Mouse (Mus musculus) left cerebral cortex, adult 2 months (tissue): ENCODE results near the gene Rnf149. TPM values are rescaled to one million over a fixed set of nuclear protein-coding genes. Genes with fewer than 3 reads are reported as not detected.
"Not testable (repeated sequence)": the region's sequence is repeated elsewhere in the genome, so short reads cannot be mapped to it uniquely, and the experiment has no call there.

ENCODE experiments used
- DNase-seq, 2 experiments: peaks; one replicate each; pipeline ENCODE4 v3.0.0; 2021 to 2022; ENCODE audit warnings: low spot score in 2 of 2, mixed read lengths in 1 of 2; ENCODE audit errors: extremely low spot score in 1 of 2
- H3K27ac ChIP-seq: fragments of 200-600 bp; 2 replicates; pipeline ENCODE4 v1.8.1; 2022
- H3K4me3 ChIP-seq: fragments of 200-600 bp; 2 replicates; pipeline ENCODE4 v1.8.1; 2022
- CTCF ChIP-seq: fragments of 200-600 bp; IDR thresholded peaks from 2 replicates; pipeline ENCODE4 v1.8.1; 2022; ENCODE audit warnings: antibody characterized with exemption, mild to moderate bottlenecking, moderate library complexity
- intact Hi-C: fragments of 180-260 bp; cut with DNase I; formaldehyde crosslinking; loops from one replicate; pipeline ENCODE4 v1.15.1; 2025
- total RNA-seq, 2 experiments: library from RNA; stranded (reverse); gene quantifications; 2 replicates each; pipeline ENCODE4 v1.2.3; 2021

Gene Rnf149
- total RNA-seq, 2 experiments from 2014 or later = 30.8 to 30.9 TPM

DNA sequence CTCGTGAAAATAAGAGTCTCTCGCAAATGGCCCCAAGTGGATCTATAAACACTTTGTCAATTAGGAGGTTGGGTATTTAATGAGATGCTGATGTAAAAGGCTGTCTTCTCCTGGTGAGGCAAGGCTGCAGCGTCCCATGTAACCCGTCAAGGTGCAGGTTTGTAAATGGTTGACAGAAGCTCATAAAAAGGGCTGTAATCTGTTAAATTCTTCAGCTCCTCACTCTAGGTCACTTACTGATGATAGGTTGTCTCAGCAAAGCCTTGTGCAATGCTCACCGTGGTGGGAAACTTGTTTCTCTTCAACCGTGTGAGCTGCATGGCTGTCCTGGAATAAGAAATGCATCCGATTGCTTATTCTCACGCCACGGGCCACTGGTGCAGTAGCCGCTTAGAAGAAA lies 16.6 kb upstream of the Rnf149 start:
- no peak for DNase-seq
- intact Hi-C loops = loop anchor here (10.0 kb wide), 1 partner anchor 281 kb away; no protein-coding TSS in a partner anchor
- Histone ChIP-seq H3K27ac (no peak overlapping the region), H3K4me3 (no peak overlapping the region)
- TF ChIP-seq CTCF = no peak

DNA sequence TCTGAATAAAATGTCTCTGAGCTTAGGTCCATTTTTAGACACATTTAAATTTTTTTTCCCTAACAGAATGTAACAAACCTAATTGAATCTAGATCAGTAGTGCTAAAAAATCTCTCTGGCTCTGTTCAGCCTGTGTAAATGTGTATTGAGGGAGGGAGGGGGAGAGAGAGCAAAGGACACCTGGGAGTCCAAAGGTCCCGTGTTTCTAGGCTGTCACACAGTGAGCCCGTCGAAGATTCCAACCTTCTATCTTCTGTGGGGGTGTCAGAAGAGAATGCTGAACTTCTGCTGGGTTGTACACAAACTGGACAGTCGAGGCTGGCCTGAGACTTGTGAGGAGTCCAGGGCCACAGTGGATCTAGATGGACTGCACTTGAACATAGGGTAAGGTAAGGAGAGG lies 14.9 kb upstream of the Rnf149 start:
- no peak for TF ChIP-seq CTCF
- Histone ChIP-seq H3K27ac (no peak overlapping the region), H3K4me3 (no peak overlapping the region)
- no peak for DNase-seq
- intact Hi-C loops = loop anchor here (10.0 kb wide), 1 partner anchor 283 kb away; no protein-coding TSS in a partner anchor

DNA sequence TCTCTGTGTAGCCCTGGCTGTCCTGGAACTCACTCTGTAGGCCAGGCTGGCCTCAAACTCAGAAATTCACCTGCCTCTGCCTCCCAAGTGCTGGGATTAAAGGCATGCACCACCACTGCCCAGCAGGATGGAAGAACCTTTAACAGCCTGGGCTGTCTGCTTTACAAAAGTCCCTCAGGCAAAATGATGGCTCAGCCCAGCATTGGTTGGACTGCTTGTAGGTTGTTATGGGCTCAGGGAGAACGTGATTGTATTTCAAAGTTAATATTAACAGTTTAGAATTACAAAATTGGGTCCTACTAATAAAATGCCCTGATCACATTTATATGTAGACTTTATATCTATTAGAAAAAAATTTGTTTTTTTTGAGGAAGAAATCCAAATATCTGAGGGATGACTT lies 14.4 kb upstream of the Rnf149 start:
- H3K4me3 ChIP-seq, H3K27ac ChIP-seq, DNase-seq: not testable (repeated sequence)
- intact Hi-C loops = loop anchor here (10.0 kb wide), 1 partner anchor 283 kb away; no protein-coding TSS in a partner anchor

DNA sequence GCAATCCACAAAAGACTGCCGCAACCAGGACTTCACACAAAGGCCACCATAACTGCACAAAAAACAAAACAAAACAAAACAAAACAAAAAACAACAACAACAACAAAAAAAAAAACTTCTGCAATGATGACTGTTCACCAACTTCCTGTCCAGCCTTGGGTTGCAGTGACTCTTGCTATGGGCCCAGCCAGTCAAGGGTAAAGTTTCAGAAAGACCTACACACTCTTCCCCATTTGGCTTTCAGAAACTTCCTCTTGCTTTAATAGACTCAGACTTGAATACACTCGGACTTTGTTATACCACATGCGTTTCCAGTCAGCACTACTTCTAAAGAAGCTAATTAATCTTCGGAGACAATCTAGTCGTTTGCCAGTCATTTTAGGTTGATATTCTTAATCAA lies 13.0 kb upstream of the Rnf149 start:
- intact Hi-C loops = loop anchor here (10.0 kb wide), 1 partner anchor 285 kb away; no protein-coding TSS in a partner anchor
- TF ChIP-seq CTCF = no peak

DNA sequence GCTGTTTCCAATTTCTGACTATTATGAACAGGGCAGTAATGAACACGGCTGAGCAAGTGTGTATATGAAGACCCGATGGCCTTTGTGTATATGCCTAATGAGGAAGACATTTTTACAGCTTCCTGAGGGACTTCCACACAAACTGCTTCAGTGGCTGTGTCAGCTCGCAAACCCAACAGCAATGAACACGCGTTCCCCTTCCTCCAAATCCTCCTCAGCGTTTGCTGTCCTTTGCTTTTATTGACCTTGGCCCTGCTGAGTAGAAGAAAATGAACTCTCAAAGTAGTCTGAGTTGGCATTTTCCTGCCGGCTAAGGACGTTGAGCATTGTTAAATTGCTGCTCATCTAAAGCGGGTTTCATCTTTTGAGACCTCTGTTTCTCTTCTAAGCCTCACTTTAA lies 8.2 kb upstream of the Rnf149 start:
- DNase-seq = no peak
- TF ChIP-seq CTCF = no peak
- intact Hi-C loops = no loop called here
- H3K4me3 ChIP-seq = no peak overlapping the region
- H3K27ac ChIP-seq = no peak overlapping the region

More for the DNA sequence above, 13.0 kb upstream of the Rnf149 start:
- DNase-seq = no peak
- Histone ChIP-seq H3K27ac (no peak overlapping the region), H3K4me3 (no peak overlapping the region)

DNA sequence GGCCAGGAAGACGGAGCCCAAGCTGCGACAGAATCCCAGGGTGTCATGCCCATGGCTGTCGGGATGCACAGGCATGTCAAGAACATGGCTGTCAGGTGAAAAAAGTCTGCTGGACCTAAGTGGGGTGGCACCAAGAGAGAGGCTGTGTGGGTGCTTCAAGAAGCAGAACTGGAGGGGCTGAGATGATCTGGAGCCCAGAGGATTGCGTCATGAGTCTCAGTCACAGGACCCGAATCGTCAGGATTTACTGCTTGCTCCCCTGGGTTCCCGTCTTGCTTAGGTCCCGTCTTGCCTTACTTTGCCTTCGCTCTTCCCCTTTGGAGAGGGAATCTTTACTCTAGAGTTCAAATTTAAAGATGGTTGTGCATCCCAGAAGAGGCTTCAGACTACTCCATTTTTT lies 6.0 kb upstream of the Rnf149 start:
- Histone ChIP-seq H3K4me3 (no peak overlapping the region), H3K27ac (no peak overlapping the region)
- intact Hi-C loops = no loop called here
- DNase-seq = no peak
- no peak for TF ChIP-seq CTCF

DNA sequence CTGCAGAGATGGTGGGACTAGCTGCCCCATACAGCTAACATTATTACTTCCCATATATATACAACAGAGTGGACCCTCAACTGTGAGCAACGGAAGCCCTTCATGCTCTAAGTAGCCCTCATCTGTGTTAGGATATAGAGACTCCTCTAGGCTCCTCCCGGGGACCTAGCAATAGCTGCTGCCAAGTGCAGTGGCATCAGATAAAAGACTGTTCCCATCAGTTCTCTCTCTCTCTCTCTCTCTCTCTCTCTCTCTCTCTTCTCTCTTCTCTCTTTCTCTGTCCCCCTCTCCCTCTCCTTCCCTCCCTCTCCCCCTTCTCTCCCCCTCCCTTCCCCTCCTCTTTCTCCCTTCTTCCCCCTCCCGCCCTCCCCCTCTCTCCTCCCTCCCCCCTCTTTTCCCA lies 4.0 kb upstream of the Rnf149 start:
- Histone ChIP-seq H3K27ac (no peak overlapping the region), H3K4me3 (no peak overlapping the region)
- no peak for TF ChIP-seq CTCF
- intact Hi-C loops = no loop called here
- DNase-seq = no peak

DNA sequence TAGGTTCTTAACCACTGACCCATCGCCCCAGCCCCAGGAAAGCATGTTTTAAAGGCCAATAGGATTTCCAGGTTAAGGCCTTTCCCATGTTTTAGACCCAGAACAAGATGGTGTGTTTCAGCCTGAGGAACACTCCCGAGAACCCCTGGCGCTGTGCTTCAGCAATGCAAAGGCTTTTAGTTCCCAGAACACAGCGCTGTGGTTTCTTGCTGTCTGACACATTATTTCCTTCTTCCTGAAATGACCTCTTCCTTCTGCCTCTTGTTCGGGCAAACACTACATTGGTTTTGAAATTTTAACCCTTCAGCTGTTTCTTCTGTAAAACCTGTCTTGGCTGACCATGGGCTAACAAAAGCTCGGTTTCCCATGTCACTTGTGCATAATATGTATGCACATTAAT lies 1.9 kb upstream of the Rnf149 start:
- intact Hi-C loops = loop anchor here (5.0 kb wide), 1 partner anchor 73 kb away; the partner anchor contains the start of gene Creg2
- DNase-seq = no peak
- no peak overlapping the region for H3K4me3 ChIP-seq
- TF ChIP-seq CTCF = no peak
- no peak overlapping the region for H3K27ac ChIP-seq

DNA sequence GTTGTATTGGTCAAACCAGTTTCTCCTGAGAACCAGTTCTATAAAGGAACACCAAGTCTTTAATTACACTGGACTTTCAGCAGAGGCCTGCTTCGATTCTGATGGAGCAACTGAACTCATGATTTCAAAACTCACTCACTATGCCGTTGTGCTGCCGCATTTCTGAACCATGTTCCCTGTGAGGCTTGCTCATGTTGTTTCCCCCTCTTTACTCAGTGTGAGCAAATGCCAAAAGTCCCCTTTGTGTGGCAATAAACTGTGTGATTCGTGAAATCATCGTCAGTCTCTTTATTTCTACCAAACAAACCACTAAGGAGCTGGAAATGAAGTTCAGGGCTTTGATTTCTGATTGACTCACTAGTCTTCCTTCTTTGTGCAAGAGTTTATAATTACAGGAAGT lies 1.2 kb upstream of the Rnf149 start:
- no peak for DNase-seq
- TF ChIP-seq CTCF = no peak
- Histone ChIP-seq H3K4me3 (no peak overlapping the region), H3K27ac (no peak overlapping the region)
- intact Hi-C loops = loop anchor here (5.0 kb wide), 1 partner anchor 74 kb away; the partner anchor contains the start of gene Creg2

DNA sequence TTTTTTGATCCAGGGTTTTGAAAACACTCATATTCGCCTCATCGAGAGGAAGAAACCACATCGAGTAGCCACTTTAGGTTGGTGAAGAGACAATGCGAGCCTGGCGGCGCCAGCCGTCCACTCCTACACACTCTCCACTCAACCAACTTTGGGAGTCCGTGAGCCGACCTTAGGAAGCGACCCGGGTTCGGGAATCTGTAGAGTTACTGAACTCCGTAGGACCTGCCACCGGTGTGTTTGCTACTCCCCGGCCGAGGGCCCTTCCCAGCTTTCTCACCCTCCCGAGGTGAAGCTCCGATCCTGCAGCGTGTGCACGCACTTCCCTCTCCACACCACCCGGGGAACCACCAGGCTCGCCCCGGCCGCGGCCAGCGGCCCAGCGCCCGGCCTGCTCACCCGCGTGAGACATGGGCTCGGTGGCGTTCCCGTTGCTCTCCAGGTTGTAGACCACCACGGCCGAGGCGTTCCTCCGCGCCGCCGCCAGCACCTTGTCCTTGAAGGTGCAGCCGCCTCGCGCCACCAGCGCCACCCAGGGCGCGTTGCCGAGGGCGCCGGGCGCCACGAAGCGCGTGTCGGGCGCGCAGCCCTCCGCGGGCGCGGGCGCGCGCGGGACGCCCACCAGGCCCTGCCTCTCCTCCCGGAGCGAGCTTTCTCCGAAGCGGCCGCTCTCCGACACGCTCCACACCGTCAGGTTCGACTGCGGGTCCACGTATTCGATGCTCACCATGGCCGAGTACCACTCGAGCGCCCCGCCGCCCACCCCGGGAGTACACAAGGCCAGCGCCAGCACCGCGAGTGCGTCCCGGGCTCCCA lies 568 bp downstream of the Rnf149 start:
- DNase-seq = peak; percentile 67 to 75
- Histone ChIP-seq H3K27ac (peak overlapping the region; percentile 92), H3K4me3 (peak overlapping the region; percentile 90)
- intact Hi-C loops = loop anchor here (5.0 kb wide), 1 partner anchor 76 kb away; the partner anchor contains the start of gene Creg2
- TF ChIP-seq CTCF = no peak; the same call in 1 of the 2 replicates

DNA sequence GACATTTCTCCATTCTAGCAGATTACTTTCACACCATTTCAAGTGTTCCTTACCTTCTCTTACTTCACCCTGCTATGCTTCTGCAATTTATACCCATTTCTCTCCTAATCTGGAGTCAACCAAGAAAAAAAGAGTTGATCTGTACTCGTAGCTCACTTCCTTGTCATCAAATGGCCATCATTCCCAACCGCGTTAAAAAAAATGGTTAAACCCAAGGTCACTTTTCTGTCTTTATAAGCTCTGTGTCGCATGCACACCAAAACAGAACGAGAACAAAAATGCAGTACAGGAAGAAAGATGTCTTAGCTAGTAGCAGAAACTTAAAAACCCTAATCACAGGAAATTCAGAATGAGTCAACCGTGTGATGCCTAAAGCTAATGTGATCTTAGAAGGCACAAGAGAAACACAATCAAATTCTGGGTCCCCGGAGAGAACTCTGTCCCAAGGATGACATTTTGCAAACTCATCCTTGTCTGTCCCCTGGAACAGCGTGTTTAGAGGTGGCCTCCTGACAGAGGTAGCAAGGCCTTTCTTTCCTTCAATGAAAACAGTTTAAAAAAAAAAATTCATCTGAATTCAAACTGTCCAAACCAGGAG lies 1.3 kb downstream of the Rnf149 start:
- Histone ChIP-seq H3K27ac (peak overlapping the region; percentile 92; the same call in 1 of the 2 replicates), H3K4me3 (peak overlapping the region; percentile 90)
- no peak for DNase-seq
- intact Hi-C loops = loop anchor here (5.0 kb wide), 1 partner anchor 76 kb away; the partner anchor contains the start of gene Creg2
- TF ChIP-seq CTCF = no peak

DNA sequence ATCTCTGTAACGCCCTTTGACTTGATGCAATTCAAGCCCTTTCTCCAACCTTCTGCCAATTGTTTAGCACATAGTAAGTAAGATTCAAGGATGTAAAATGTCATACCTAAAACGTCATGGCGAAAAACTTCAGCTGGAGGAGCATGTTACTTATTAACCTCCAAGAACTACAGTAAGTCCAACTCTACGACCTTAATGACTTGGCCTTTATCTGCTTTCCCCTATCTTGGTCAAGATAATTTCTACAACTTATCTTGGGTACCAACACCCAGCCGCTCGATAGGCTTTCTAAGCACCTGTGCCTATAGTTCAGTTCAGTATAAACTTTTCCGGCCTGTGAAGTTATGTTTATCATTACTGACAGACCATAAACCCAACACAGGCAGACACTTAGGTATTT lies 3.3 kb downstream of the Rnf149 start:
- no peak for DNase-seq
- no peak for TF ChIP-seq CTCF
- Histone ChIP-seq H3K4me3 (no peak overlapping the region), H3K27ac (no peak overlapping the region)
- intact Hi-C loops = no loop called here
